Mouse (Mus musculus): ENCODE results near the gene LTO1.

LTO1 gene

DNA sequence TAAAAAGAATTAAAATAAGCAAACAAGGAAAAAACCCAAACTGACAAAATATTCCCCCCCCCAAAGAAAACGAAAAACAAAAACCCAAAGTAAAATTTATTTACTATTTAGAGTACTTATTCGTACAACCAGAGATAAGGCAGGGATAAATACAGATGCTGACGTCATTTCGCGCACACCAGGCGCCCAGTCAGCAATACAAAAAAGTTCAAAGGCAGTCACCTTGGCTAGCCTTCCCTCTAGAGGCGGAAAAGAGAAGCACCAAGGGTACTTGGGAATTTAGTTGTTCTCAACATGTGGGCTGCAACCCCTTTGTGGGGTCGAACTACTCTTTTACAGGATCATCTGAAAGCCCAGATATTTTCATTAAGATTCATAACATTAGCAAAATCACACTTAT lies 7.1 kb upstream of the LTO1 start:
- no peak for DNase-seq (ENCODE audit: extremely low spot score, low read depth, low spot score)

GRCm38 (mm10) chr7:144908705-144909104 lies 6.2 kb upstream of the LTO1 start:
- no peak for DNase-seq (ENCODE audit: extremely low spot score, low read depth, low spot score)

GRCm38 (mm10) chr7:144911121-144911520 lies 3.8 kb upstream of the LTO1 start:
- DNase-seq (ENCODE audit: extremely low spot score, low read depth, low spot score): no peak

GRCm38 (mm10) chr7:144912897-144913296 lies 2.0 kb upstream of the LTO1 start:
- no peak for DNase-seq (ENCODE audit: extremely low spot score, low read depth, low spot score)

DNA sequence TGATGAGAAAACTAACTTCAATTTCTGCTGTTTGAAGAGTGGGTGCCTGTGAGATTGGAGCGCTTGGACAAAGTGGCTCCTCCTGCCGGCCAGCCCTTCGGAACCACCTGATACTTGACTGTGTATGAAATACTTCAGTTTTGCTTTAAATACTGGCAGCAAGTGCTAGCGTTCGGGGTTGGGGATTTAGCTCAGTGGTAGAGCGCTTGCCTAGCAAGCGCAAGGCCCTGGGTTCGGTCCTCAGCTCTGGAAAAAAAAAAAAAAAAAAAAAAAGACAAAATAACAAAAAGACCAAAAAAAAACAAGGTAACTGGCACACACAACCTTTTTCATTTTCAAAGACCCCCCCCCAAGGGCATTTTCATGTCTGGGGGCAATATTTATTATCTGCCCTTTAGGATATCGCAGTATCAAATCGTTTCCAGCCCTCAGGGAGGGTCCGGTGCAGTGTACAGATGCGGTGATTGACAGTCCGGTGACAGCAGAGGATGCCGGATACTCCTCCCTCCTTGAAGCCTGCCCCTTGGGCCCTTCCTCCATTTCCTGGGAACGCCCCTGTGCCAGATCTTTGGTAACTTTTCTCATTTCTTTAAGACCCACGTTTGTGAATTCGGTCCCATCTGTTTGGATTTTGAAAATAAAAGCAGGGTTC lies 478 bp upstream of the LTO1 start:
- DNase-seq (ENCODE audit: extremely low spot score, low read depth, low spot score): no peak

GRCm38 (mm10) chr7:144918823-144919222 lies 3.9 kb downstream of the LTO1 start:
- DNase-seq (ENCODE audit: extremely low spot score, low read depth, low spot score): no peak

DNA sequence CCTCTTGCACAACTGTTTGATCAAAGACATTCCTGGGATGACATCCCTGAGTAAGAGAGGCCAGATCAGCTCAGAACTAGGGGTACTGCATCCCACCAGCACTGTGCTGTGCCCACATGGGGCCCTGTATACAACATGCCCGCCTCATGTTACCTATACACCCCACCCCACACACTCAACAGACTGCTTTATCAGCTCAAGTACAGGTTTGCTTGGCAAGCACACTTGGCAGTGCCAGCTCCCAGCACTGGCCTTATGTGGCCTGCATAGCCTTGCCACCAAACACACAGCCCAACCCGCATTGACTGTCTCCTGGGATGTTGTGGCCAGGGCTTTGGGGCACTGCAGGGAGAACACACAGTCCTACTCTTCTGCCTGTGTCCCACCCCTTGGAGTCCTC lies 12.7 kb downstream of the LTO1 start:
- no peak for DNase-seq (ENCODE audit: extremely low spot score, low read depth, low spot score)

- no peak for DNase-seq (ENCODE audit: extremely low spot score, low read depth, low spot score)
Measured at GRCm38 (mm10) chr7:144928009-144928888, 13.3 kb downstream of the LTO1 start.

- no peak for DNase-seq (ENCODE audit: extremely low spot score, low read depth, low spot score)
Measured at GRCm38 (mm10) chr7:144928889-144929210, 13.9 kb downstream of the LTO1 start.

- DNase-seq (ENCODE audit: extremely low spot score, low read depth, low spot score): no peak
Measured at GRCm38 (mm10) chr7:144929506-144929905, 14.6 kb downstream of the LTO1 start.

DNA sequence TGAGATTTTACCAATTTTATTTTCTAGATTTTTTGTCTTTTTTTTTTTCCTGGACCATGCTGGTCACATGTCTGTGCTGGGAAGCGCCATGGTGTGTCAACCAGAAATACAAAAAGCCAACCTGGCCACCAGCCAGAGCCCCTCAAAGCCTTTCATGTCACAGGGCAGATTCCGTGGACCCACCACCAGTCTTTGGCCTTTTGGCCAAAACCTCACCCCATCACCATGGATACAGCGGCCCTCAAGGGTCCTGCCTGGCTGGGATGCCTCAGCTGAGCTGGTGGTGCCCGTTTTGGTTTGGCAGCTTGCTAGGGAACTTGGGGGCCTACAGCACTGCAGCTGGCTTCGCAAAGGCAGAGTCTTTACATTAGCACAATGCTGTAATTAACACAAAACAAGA lies 15.0 kb downstream of the LTO1 start:
- no peak for DNase-seq (ENCODE audit: extremely low spot score, low read depth, low spot score)

DNA sequence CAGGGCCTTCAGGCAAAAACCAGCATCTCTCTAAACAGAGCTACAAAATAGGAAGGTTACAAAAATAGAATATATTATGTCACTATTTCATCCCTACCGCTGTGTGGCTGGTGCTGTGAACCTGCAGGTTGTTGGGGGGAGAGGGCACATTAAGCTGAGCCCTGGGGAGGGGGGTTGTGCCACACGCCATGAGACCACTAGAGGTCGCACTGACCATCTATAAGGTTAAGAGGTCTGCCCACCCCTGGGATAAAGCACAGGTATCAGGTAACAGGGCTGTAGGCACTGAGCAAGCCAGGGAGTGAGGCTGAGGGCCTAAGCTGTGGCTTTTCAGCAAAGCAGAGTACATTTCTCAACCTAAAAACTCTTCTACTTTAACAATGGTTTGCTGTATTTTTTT lies 16.9 kb downstream of the LTO1 start:
- DNase-seq (ENCODE audit: extremely low spot score, low read depth, low spot score): no peak

DNA sequence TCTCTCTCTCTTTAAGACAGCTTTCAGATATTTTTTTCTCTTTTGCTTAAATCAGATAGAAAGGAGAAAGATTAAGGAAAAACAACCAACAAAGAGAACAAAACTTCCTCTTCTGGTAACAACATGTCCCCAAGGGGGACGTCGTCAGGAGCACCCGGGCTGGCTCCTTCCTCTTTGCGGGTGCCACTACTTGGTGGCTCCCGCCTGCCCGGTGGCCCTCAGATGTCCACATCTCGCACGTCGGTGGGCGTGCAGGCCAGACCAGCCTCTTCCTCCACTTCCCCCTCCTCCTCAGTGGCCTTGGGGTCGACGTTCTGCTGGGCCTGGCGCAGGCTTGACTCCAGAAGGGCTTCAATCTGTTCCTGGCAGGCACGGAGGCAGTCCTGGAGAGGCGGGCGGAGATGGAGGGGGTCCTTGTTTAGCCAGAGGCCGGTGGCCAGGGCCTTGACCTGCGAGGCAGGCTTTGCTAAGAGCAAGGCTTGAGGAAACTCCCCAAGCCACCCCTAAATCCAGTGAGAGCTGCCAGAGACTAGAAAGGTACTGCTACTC lies 17.6 kb downstream of the LTO1 start:
- no peak for DNase-seq (ENCODE audit: extremely low spot score, low read depth, low spot score)

GRCm38 (mm10) chr7:144933336-144933735 lies 18.4 kb downstream of the LTO1 start:
- no peak for DNase-seq (ENCODE audit: extremely low spot score, low read depth, low spot score)

DNA sequence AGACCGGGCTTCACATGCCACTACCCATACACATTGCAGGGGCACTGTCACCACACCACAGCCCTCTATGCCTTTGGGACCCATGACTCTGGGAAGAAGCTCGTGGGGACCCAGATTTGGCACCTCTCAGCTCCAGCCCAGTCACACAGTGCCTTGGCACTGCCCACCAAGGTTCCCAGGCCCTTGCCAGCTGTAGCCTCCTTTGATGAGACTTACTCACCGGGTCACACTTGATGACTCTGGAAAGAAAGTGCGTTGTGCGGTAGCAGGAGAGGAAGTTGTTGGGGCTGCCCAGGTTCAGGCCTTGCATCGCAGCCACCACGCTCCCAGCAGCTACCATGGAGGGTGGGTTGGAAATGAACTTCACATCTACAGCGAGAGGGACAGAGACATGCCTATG lies 18.9 kb downstream of the LTO1 start:
- DNase-seq (ENCODE audit: extremely low spot score, low read depth, low spot score): no peak

- DNase-seq (ENCODE audit: extremely low spot score, low read depth, low spot score): no peak
Measured at GRCm38 (mm10) chr7:144934901-144935300, 20.0 kb downstream of the LTO1 start.

DNA sequence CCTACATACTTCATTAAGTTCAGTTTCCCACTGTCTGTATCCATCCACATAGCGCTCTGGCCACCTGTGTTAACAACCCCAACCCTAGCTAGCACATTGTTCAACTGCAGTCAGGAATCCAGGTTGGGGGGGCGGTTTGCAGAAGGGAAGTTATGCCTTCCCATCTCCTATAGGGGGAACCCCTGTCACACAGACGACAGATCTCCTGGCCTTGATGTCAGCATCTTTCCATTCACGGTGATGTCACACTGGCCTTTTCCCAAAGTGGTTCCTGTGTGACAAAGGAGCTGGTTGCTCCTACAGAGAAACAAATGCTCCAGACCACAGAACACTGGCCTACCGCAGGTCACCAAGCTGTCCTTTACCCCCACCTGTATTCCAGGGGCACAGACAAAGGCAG lies 20.7 kb downstream of the LTO1 start:
- no peak for DNase-seq (ENCODE audit: extremely low spot score, low read depth, low spot score)

GRCm38 (mm10) chr7:144936311-144936880 lies 21.5 kb downstream of the LTO1 start:
- no peak for DNase-seq (ENCODE audit: extremely low spot score, low read depth, low spot score)

DNA sequence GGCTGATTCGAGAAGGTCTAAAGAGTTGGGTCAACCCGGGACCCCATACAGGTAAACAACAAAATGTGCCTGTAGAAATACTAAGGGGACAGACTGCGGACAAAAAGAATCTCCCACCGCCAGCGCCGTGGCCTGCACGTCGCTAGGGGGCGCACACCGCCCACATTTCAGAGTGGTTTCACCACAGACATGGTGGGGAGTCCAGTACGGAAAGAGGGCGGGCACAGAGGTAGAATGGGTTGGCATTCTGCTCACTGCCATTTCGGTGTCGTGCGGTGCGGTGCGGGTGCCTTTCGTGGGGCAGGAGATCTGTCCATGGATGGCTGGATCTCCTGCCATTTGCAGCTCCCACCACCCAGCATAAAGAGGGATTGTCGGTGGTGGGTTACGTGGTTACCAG lies 22.6 kb downstream of the LTO1 start:
- no peak for DNase-seq (ENCODE audit: extremely low spot score, low read depth, low spot score)

DNA sequence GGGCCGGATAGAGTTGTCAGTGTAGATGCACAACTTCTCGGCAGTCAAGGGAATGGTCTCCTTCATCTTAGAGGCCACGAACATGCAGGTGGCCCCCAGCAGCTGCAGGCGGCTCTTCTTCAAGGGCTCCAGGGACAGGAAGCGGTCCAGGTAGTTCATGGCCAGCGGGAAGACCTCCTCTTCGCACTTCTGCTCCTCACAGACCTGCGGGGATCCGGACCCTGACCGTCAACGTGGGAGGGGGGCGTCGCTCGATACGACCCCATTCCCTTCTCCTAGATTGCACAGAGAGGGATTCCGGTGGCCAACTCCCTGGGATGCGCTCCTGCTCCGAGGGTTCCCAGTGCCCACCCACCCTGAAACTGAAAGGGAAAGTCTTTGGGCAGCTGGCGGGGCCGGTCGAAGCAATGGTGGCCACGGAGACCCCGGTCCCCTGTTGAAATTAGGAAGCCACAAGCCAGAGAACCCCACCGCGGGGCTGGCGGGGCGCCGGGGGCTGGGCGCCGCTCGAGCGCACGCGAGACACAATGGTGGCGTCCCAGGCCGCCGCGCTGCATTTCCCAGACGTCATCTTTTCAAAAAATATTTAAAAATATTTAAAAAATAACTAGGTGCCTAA lies 23.1 kb downstream of the LTO1 start:
- DNase-seq (ENCODE audit: extremely low spot score, low read depth, low spot score): no peak

GRCm38 (mm10) chr7:144938661-144939343 lies 23.9 kb downstream of the LTO1 start:
- DNase-seq (ENCODE audit: extremely low spot score, low read depth, low spot score): no peak

Data from hindlimb bud, embryonic 11.5 days (tissue).